Mouse (Mus musculus): Measurements from ENCODE around the gene Lcn12.

- TF ChIP-seq CTCF (IDR thresholded peaks at IDR 0.05; ENCODE audit: low read depth, low read length), result no peak
- no peak for TF ChIP-seq POLR2A (IDR thresholded peaks at IDR 0.05; ENCODE audit: extremely low read depth, insufficient read depth, low read length)
Observed at GRCm38 (mm10) chr2:25477541-25477940, 16.2 kb downstream of the Lcn12 start.

All from liver, adult 2 months (tissue).